ENCODE assay signal across 7 mouse cellular contexts in genomic region chr15:98181132-98181711, GRCm38 (mm10). TPM values are rescaled to one million over a fixed set of nuclear protein-coding genes. Genes with fewer than 3 reads are reported as not detected.
DNase-seq lines count a peak whose midpoint lies in the region; ATAC-seq lines count a peak whose summit lies in the region.

No protein-coding gene starts in this region.

- under 1% methylated on average over 30 of the region's 30 CpGs for WGBS in intestine, embryonic 16.5 days
- WGBS in midbrain, embryonic 11.5 days: under 1% methylated on average over 30 of the region's 30 CpGs

- no peaks in the 10 kb centered on the region for H3K9me3 ChIP-seq in intestine, embryonic 16.5 days (ENCODE audit: control insufficient read depth, low read length)
- no peaks in the 10 kb centered on the region for H3K9me3 ChIP-seq in midbrain, embryonic 11.5 days (ENCODE audit: control insufficient read depth, low read length)

- peak overlapping the region; percentile 53 for H3K4me3 ChIP-seq in intestine, embryonic 16.5 days (ENCODE audit: low read length)
- peak overlapping the region; percentile 44 for H3K4me3 ChIP-seq in midbrain, embryonic 11.5 days (ENCODE audit: low read depth, low read length)

- peak overlapping the region; percentile 34 for H3K9ac ChIP-seq in intestine, embryonic 16.5 days (ENCODE audit: low read depth, low read length)
- H3K9ac ChIP-seq in midbrain, embryonic 11.5 days (ENCODE audit: low read length): peak overlapping the region; percentile 59

- peak; percentile 99 for ATAC-seq in intestine, embryonic 16.5 days
- peak; percentile 99 for ATAC-seq in midbrain, embryonic 11.5 days (ENCODE audit: low FRiP score)

- H3K27me3 ChIP-seq in intestine, embryonic 16.5 days (replicated peaks; ENCODE audit: control insufficient read depth, insufficient read depth, low read length): no peaks in the 10 kb centered on the region; the same call in 1 of the 2 replicates
- H3K27me3 ChIP-seq in midbrain, embryonic 11.5 days (ENCODE audit: control insufficient read depth, insufficient read depth, low read length): no peaks in the 10 kb centered on the region

- H3K36me3 ChIP-seq in intestine, embryonic 16.5 days (ENCODE audit: control insufficient read depth, insufficient read depth, low read length): no peaks in the 10 kb centered on the region
- no peaks in the 10 kb centered on the region for H3K36me3 ChIP-seq in midbrain, embryonic 11.5 days (ENCODE audit: control insufficient read depth, insufficient read depth, low read length)

- intact Hi-C loops in gastrocnemius, postnatal 36 days (cut with DNase I): loop anchor here (2.0 kb wide), 1 partner anchor 116 kb away; the partner anchor contains the start of gene Zfp641
- intact Hi-C loops in left cerebral cortex, postnatal 36 days (cut with DNase I): loop anchor here (2.0 to 5.0 kb wide), 2 partner anchors 116 to 208 kb away; partner anchors contain the start of gene Zfp641

- DNase-seq in adrenal gland, adult 2 months: peak; percentile 95
- peak; percentile 85 for DNase-seq in embryo, embryonic 11.5 days (ENCODE audit: low read depth, low spot score)
- peak; percentile 88 to 89 for DNase-seq in gastrocnemius, postnatal 36 days
- peak; percentile 92 to 94 for DNase-seq in left cerebral cortex, postnatal 36 days (ENCODE audit: low spot score in 2 of 2)
- peak; percentile 97 for DNase-seq in midbrain, embryonic 11.5 days (ENCODE audit: low spot score, missing footprints)
- DNase-seq in skeletal muscle tissue, adult 2 months (ENCODE audit: low read depth, low spot score): peak; percentile 98

- H3K27ac ChIP-seq in intestine, embryonic 16.5 days (ENCODE audit: low read length): 0 out of 2 replicates have a peak overlapping the region, but pooled peaks have one; percentile 29
- H3K27ac ChIP-seq in midbrain, embryonic 11.5 days (ENCODE audit: low read depth, low read length): 0 out of 2 replicates have a peak overlapping the region, but pooled peaks have one; percentile 25

- H3K4me2 ChIP-seq in intestine, embryonic 16.5 days (ENCODE audit: low read depth, low read length): peak overlapping the region; percentile 55
- H3K4me2 ChIP-seq in midbrain, embryonic 11.5 days: peak overlapping the region; percentile 65

- peaks cover 4% of the 10 kb centered on the region; the same call in 1 of the 2 replicates for H3K4me1 ChIP-seq in intestine, embryonic 16.5 days (ENCODE audit: control insufficient read depth, insufficient read depth, low read length)
- no peaks in the 10 kb centered on the region for H3K4me1 ChIP-seq in midbrain, embryonic 11.5 days (ENCODE audit: control insufficient read depth, insufficient read depth, low read length)

RNA-seq across cellular contexts. Expression of gene Olfr288, which starts 14.1 kb away (rescaled TPM):
- not detected for total RNA-seq in adrenal gland, adult 2 months (2021)
- not detected in 2 replicates for polyA plus RNA-seq in adrenal gland, adult 2 months (2012; rRNA removed)
- not detected for total RNA-seq in gastrocnemius, postnatal 36 days (2021)
- not detected in 2 replicates for polyA plus RNA-seq in intestine, embryonic 16.5 days (2015; fragmentation: Nextera tagmentation; extraction: Ambion mirVana)
- under 1 TPM in 1 of 2 experiments, not detected in 1; 0.45 TPM for total RNA-seq in left cerebral cortex, postnatal 36 days (2021)
- polyA plus RNA-seq in midbrain, embryonic 11.5 days (2014; fragmentation: Nextera tagmentation; extraction: Ambion mirVana): not detected in 2 replicates

RNA-seq across cellular contexts. Expression of gene Ccdc184, which starts 14.3 kb away (rescaled TPM):
- under 1 TPM; 0.75 to 0.90 TPM for total RNA-seq in adrenal gland, adult 2 months (2021)
- polyA plus RNA-seq in adrenal gland, adult 2 months (2012; rRNA removed): 1.0 and 1.5 TPM in 2 replicates
- not detected for total RNA-seq in gastrocnemius, postnatal 36 days (2021)
- polyA plus RNA-seq in intestine, embryonic 16.5 days (2015; fragmentation: Nextera tagmentation; extraction: Ambion mirVana): 1.4 and 1.7 TPM in 2 replicates
- total RNA-seq in left cerebral cortex, postnatal 36 days (2021): 10 to 100 TPM; 17.9 to 19.9 TPM
- polyA plus RNA-seq in midbrain, embryonic 11.5 days (2014; fragmentation: Nextera tagmentation; extraction: Ambion mirVana): 12.7 TPM in 2 replicates

RNA-seq across cellular contexts. Expression of gene Asb8, which starts 15.8 kb away (rescaled TPM):
- 10 to 100 TPM; 37.3 to 43.0 TPM for total RNA-seq in adrenal gland, adult 2 months (2021)
- polyA plus RNA-seq in adrenal gland, adult 2 months (2012; rRNA removed): 25.3 and 28.5 TPM in 2 replicates
- total RNA-seq in gastrocnemius, postnatal 36 days (2021): 100 to 1,000 TPM; 107 to 122 TPM
- 52.7 and 54.9 TPM in 2 replicates for polyA plus RNA-seq in intestine, embryonic 16.5 days (2015; fragmentation: Nextera tagmentation; extraction: Ambion mirVana)
- 10 to 100 TPM; 48.0 to 54.0 TPM for total RNA-seq in left cerebral cortex, postnatal 36 days (2021)
- 44.4 and 49.4 TPM in 2 replicates for polyA plus RNA-seq in midbrain, embryonic 11.5 days (2014; fragmentation: Nextera tagmentation; extraction: Ambion mirVana)

RNA-seq across cellular contexts. Expression of gene Gm44579, which starts 39.6 kb away (rescaled TPM):
- not detected for total RNA-seq in adrenal gland, adult 2 months (2021)
- not detected in 2 replicates for polyA plus RNA-seq in adrenal gland, adult 2 months (2012; rRNA removed)
- total RNA-seq in gastrocnemius, postnatal 36 days (2021): not detected
- polyA plus RNA-seq in intestine, embryonic 16.5 days (2015; fragmentation: Nextera tagmentation; extraction: Ambion mirVana): not detected in 2 replicates
- under 1 TPM in 1 of 2 experiments, not detected in 1; 0.15 TPM for total RNA-seq in left cerebral cortex, postnatal 36 days (2021)
- not detected in 2 replicates for polyA plus RNA-seq in midbrain, embryonic 11.5 days (2014; fragmentation: Nextera tagmentation; extraction: Ambion mirVana)

RNA-seq across cellular contexts. Expression of gene Olfr287, which starts 39.6 kb away (rescaled TPM):
- not detected for total RNA-seq in adrenal gland, adult 2 months (2021)
- polyA plus RNA-seq in adrenal gland, adult 2 months (2012; rRNA removed): not detected in 2 replicates
- not detected for total RNA-seq in gastrocnemius, postnatal 36 days (2021)
- polyA plus RNA-seq in intestine, embryonic 16.5 days (2015; fragmentation: Nextera tagmentation; extraction: Ambion mirVana): not detected in 2 replicates
- total RNA-seq in left cerebral cortex, postnatal 36 days (2021): 1 to 10 TPM; 4.8 to 6.2 TPM
- polyA plus RNA-seq in midbrain, embryonic 11.5 days (2014; fragmentation: Nextera tagmentation; extraction: Ambion mirVana): not detected in 2 replicates

Comparison
In these comparisons a context has a peak if more than half of its experiments do, and no peak if none do; other contexts are left out.
1. Peak in every context shown above with its lines: DNase-seq, ATAC-seq, H3K4me3 ChIP-seq and H3K27ac ChIP-seq.
2. RNA of gene Ccdc184, which starts 14.3 kb away (total RNA-seq): 17.9 to 19.9 TPM in left cerebral cortex, postnatal 36 days; 0.75 to 0.90 TPM in adrenal gland, adult 2 months and not detected in gastrocnemius, postnatal 36 days; every median in the first group is over 4 times any median in the second.